Mouse (Mus musculus) cortical plate, adult 2 months (tissue): ENCODE results near the gene Gse1. TPM values are rescaled to one million over a fixed set of nuclear protein-coding genes. Genes with fewer than 3 reads are reported as not detected.

Source experiments
- H3K27ac ChIP-seq: fragments of 200-500 bp; 2 replicates; pipeline ENCODE4 v1.5.1; 2012; ENCODE audit warnings: low read length, control low read depth, inconsistent platforms; ENCODE audit not compliant: insufficient read depth
- H3K4me1 ChIP-seq: fragments of 200-500 bp; 2 replicates; pipeline ENCODE4 v1.6.1; 2011; ENCODE audit warnings: low read length; ENCODE audit not compliant: control insufficient read depth, insufficient read depth
- H3K4me3 ChIP-seq: fragments of 200-500 bp; 2 replicates; pipeline ENCODE4 v1.5.1; 2011; ENCODE audit warnings: mild to moderate bottlenecking, low read length, control low read depth; ENCODE audit not compliant: insufficient read depth
- CTCF ChIP-seq: fragments of 200-500 bp; IDR thresholded peaks from 2 replicates; pipeline ENCODE4 v1.5.1; 2011; ENCODE audit warnings: mild to moderate bottlenecking, control low read depth, low read length; ENCODE audit not compliant: insufficient read depth; ENCODE audit errors: extremely low read depth
- POLR2A ChIP-seq: fragments of 200-500 bp; IDR thresholded peaks from 2 replicates; pipeline ENCODE4 v1.6.1; 2011; ENCODE audit warnings: mild to moderate bottlenecking, low read length, control low read depth; ENCODE audit not compliant: insufficient read depth; ENCODE audit errors: extremely low read depth
- polyA plus RNA-seq: library from polyadenylated mRNA; depleted of rRNA; stranded (reverse); fragments of >200 nt; gene quantifications from 2 replicates; pipeline ENCODE4 v1.2.3, GENCODE M21; 2012

Gse1 gene
- polyA plus RNA-seq, 1 experiment = 41.0 TPM

DNA sequence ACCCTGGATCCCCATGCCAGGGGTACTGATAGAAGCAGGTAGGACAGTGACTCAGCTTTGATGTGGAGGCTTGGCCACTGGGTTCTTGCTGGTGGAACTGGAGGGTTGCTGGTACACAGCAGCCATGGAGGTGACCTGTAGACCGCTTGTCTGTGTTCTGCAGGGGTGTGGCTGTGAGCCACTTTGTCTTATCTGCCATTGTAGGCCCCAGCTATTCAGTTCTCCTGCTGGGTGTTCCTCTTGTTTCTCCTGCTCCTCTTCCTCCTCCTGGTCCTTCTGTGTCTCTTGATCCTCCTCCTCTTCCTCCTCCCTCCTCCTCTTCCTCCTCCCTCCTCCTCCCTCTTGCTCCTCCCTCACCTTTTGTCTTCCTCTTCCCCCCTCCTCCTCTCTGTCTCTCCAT, 296.9 kb downstream of the Gse1 start:
- H3K4me1 ChIP-seq = peaks cover 9% of the 10 kb centered on the region
- TF ChIP-seq CTCF (no peak), POLR2A (no peak)
- H3K4me3 ChIP-seq = no peak overlapping the region
- no peak overlapping the region for H3K27ac ChIP-seq

DNA sequence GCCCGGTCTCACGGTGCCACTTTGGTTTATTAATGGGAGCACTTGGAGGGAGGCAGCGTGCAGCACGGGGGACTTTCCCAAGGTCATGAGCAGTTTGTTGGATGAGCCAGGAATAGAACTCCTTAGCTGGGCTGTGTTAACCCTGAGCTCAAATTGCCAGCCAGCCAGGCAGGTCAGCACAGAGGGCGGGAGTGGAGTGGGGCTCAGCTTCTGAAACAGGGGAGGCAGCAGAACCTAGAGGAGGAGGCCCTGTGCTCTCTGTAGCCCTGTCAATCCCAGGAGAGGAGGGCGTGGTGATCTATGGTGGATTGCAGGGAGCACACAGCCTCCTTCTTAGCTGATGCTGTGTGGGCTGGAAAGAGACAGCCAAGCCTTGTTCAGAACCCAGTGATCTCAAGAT, 297.6 kb downstream of the Gse1 start:
- no peak for TF ChIP-seq POLR2A
- peaks cover 9% of the 10 kb centered on the region for H3K4me1 ChIP-seq
- no peak overlapping the region for H3K4me3 ChIP-seq
- no peak overlapping the region for H3K27ac ChIP-seq

DNA sequence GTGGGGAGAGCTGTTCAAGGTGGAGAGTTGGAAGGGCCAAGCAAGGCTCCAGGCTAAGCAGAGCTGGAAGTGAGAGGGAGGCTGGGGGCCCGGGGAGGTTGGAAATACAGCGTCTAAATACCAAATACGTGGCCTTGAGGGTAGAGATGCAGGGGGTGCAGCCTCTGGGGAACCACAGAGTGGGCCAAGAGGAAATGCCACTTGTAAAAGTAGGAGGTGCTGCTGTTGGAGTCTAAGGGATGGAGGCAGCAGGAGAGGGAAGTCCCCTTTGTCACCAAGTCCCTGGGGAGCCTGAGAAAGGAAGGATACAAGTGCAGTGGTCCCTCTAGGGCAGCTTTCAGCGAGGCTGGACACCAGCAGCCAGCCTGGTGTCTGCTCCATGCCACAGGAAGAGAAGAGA, 298.3 kb downstream of the Gse1 start:
- H3K4me3 ChIP-seq = no peak overlapping the region
- no peak overlapping the region for H3K27ac ChIP-seq
- peaks cover 8% of the 10 kb centered on the region for H3K4me1 ChIP-seq
- no peak for TF ChIP-seq POLR2A
- no peak for TF ChIP-seq CTCF

- Histone ChIP-seq H3K4me1 (peaks cover 10% of the 10 kb centered on the region), H3K27ac (no peak overlapping the region), H3K4me3 (no peak overlapping the region)
- TF ChIP-seq POLR2A (no peak), CTCF (no peak)
Measured at GRCm38 (mm10) chr8:120528332-120528731, 300.1 kb downstream of the Gse1 start.

DNA sequence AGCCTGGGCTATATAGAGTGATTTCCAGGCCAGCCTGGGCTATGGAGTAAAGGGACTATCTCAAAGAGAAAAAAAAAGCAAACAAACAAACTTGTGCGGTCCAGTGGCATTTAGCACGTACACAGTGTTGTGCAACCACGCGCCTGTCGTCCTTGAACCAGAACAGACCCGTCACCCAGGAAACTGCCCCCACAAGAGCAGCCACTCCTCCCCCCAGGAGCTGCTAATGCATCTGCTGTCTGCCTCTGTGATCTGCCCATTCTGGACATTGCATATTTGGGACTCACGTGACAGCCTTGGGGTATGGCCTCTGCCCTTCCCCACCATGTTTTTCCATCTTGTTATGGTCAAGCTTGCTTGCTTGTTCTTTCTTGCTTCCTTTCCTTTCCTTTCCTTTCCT, 301.0 kb downstream of the Gse1 start:
- no peak overlapping the region for H3K4me3 ChIP-seq
- TF ChIP-seq CTCF = no peak
- TF ChIP-seq POLR2A = no peak
- H3K27ac ChIP-seq = no peak overlapping the region
- peaks cover 10% of the 10 kb centered on the region for H3K4me1 ChIP-seq

- Histone ChIP-seq H3K4me1 (peaks cover 2% of the 10 kb centered on the region), H3K4me3 (no peak overlapping the region), H3K27ac (no peak overlapping the region)
- no peak for TF ChIP-seq CTCF
- no peak for TF ChIP-seq POLR2A
Measured at GRCm38 (mm10) chr8:120530954-120531656, 302.8 kb downstream of the Gse1 start.

DNA sequence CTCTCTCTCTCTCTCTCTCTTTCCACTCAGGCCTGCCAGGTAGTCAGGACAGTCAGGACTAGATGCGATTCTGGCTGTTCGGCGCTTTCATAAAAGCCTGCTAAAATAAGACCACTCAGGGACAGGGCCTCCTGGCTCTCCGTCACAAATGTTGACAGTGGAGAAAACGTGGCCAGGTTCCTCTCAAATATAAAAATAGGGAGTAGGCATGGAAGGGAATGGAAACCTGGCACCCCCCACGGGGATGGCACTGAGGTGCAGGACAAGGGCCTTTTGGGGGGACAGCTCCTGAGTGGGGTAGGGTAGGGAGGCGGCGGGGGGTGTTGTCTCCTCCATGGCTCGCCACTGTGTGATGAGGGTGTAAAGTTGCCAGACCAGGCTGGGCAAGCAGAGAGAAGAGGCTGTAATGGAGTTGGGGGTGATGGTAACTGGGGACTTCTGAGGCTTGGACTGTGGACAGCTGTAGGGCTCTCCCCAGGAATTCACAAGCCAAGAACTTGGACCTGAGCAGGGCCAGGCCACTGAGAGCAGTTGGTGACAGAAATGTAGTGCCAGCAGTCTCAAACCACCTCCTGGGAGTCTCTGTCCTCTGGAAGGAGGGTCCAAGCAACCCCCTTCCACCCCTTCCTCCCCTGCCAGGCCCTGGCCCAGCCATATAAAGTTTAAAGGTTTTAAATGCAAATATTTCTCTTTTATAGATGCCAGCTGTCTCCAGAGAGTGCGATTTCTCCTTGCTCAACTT, 303.7 kb downstream of the Gse1 start:
- TF ChIP-seq POLR2A (no peak), CTCF (no peak)
- peaks cover 2% of the 10 kb centered on the region; the same call in 1 of the 2 replicates for H3K4me1 ChIP-seq
- H3K27ac ChIP-seq = no peak overlapping the region
- H3K4me3 ChIP-seq = no peak overlapping the region

DNA sequence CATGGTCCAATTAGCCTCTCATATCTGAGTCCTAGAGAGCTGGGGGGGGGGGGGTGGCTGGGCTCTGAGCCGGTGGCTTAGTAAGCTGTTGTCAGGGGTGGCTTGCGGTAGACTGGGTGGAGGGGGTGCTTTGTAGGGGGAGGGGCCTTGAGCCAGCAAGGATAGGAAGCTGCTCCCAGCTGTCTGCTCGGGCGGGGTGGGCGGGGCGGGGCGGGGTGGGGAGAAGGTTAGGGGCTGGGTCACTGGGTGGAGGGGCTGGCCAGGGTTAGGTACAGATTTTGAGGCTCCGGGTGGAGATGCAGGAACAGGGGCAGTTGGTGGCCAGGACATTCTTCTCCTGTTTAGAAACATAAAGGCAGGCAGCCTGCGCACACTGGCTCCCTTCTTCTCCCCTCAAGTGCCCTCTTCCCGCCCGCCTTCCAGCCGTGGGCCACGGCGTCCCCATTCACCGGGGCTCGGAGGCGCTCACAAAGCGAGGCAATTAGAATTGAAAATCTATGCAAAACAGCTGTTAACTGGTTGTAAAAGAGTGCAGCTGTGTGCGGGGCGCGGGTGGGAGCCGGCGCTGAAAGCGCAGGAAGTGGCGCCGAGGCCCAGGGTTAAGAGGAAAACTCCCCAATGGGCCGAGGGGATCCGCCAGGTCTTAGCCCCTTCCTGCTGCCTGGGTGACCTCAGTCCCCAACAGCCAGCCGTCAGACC, 304.4 kb downstream of the Gse1 start:
- no peak for TF ChIP-seq POLR2A
- TF ChIP-seq CTCF = no peak
- Histone ChIP-seq H3K4me1 (peaks cover 2% of the 10 kb centered on the region; the same call in 1 of the 2 replicates), H3K27ac (no peak overlapping the region), H3K4me3 (no peak overlapping the region)

DNA sequence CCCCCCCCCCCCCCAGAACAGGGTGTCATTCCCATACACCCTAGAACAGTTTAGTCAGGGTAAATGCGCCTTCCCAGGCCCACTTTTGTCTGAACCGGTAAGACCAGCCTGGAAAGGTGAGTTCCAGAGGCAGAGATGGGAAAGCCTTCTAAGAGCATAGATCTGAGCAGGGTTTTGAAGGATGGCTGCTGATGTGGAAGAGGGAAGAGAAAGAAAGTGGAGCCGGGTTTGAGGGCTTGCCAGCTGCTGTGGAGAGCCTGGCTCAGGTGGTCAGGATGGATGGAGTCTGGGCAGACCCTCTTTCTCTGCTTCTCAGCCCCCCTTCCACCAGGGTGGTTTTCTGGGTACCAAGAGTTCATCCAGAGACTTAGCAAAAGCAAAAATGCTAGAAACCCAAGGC, 305.1 kb downstream of the Gse1 start:
- H3K27ac ChIP-seq = no peak overlapping the region
- H3K4me3 ChIP-seq = no peak overlapping the region
- TF ChIP-seq POLR2A = no peak
- TF ChIP-seq CTCF = no peak
- H3K4me1 ChIP-seq = peaks cover 2% of the 10 kb centered on the region; the same call in 1 of the 2 replicates

DNA sequence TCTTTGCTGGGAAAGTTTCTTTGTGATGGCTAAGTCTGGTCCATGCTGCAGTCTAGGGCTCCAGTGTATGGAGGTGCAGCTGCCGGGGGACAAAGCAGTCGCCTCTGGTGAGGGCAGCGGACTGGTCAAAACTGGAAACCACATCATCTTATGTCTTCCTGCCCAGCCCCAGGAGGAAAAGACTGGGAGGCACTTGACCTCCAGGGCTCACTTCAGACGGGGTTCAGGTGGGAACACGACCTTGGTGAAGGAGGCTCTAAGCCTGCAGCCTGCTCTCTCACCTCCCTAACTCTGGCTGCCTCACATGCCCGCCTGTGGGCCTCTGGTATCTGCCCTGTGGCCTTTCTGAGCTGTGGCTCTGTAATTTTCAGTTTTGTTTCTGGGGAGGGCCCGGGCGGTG, 305.8 kb downstream of the Gse1 start:
- H3K27ac ChIP-seq = no peak overlapping the region

More for the DNA sequence above, 305.8 kb downstream of the Gse1 start:
- Histone ChIP-seq H3K4me1 (peaks cover 2% of the 10 kb centered on the region; the same call in 1 of the 2 replicates), H3K4me3 (no peak overlapping the region)
- TF ChIP-seq CTCF (no peak), POLR2A (no peak)
